Mouse (Mus musculus): Measurements from ENCODE around the gene Fank1. TPM values are rescaled to one million over a fixed set of nuclear protein-coding genes. Genes with fewer than 3 reads are reported as not detected.

Gene Fank1
- polyA plus RNA-seq, 1 experiment from 2014 or later = 1.5 TPM

DNA sequence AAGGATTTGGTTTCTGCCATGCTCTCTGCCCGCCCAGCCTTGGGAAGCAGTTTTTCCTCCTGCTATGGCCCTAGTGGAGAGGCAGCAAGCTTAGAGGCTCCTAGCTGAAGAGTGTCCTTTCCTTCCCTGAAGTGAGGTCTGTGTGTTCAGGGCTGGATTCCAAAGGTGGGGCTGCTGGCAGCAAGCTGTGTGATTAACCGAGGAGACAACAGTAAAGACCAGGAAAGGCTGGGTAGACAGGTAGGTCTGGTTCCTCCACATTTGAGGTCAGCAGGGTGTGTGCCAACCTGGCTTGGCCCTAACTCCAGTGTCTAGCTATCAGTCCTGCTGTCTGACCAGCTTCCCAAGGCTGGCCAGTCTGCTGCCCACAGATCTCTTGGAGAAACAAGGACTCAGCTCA lies 18.1 kb downstream of the Fank1 start:
- no peaks in the 10 kb centered on the region for H3K27me3 ChIP-seq
- ATAC-seq (ENCODE audit: borderline replicate concordance, extremely low read depth, low FRiP score, low TSS enrichment) = peak; percentile 29; the same call in 1 of the 2 replicates
- H3K36me3 ChIP-seq = no peaks in the 10 kb centered on the region
- 56% methylated on average over 2 of the region's 2 CpGs for WGBS
- no peak overlapping the region for H3K9ac ChIP-seq
- H3K4me2 ChIP-seq = no peak overlapping the region
- no peak overlapping the region for H3K4me3 ChIP-seq
- H3K27ac ChIP-seq = no peak overlapping the region
- H3K9me3 ChIP-seq = no peaks in the 10 kb centered on the region
- peaks cover 20% of the 10 kb centered on the region for H3K4me1 ChIP-seq

DNA sequence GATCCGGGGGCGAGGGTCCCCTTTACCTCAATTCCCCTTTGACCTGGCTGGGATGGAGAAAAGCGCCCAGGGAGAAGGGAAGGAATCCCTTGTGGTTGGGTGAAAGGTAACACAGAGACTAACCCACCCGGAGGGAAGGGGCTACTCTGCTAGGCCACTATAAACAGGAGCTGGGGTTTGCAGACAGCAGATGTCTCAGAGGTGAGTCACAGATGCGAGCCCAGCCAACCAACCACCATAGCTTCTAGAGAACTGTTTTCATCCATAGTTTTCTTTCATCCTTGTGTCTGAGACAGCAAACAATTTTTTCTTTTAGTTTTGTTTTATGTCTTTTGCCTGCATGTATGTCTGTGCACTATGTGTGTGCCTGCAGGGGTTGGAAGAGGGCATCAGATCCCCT lies 23.3 kb downstream of the Fank1 start:
- Histone ChIP-seq H3K4me2 (no peak overlapping the region), H3K9me3 (no peaks in the 10 kb centered on the region), H3K27me3 (no peaks in the 10 kb centered on the region), H3K4me1 (peaks cover 4% of the 10 kb centered on the region; the same call in 1 of the 2 replicates), H3K36me3 (no peaks in the 10 kb centered on the region), H3K9ac (no peak overlapping the region), H3K4me3 (no peak overlapping the region), H3K27ac (no peak overlapping the region)
- no peak for ATAC-seq (ENCODE audit: borderline replicate concordance, extremely low read depth, low FRiP score, low TSS enrichment)
- WGBS = 76% methylated on average over 5 of the region's 5 CpGs

DNA sequence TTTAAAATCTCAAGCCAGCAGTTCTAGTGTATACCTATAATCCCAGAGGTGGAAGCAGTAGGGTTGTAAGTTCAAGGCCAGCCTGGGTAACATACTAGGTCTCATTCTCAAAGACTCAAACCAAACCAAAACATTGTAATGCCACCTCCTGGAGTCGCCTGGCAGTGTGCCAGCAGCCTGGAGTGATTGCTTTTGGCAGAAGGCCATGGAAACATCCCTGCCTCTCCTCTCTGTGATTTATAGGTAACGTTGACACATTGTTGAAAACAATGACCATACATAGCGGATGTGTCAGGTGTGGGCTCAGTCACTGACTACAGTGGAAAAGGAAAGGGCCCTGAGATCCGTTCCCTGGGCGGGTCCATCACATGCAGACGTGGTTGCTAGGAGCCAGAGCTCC lies 25.2 kb downstream of the Fank1 start:
- no peak overlapping the region for H3K4me3 ChIP-seq
- no peak overlapping the region for H3K27ac ChIP-seq
- no peak overlapping the region for H3K9ac ChIP-seq
- no peak for ATAC-seq (ENCODE audit: borderline replicate concordance, extremely low read depth, low FRiP score, low TSS enrichment)
- WGBS = 11% methylated on average over 6 of the region's 6 CpGs
- no peaks in the 10 kb centered on the region for H3K27me3 ChIP-seq
- H3K4me1 ChIP-seq = peaks cover 4% of the 10 kb centered on the region; the same call in 1 of the 2 replicates
- H3K36me3 ChIP-seq = no peaks in the 10 kb centered on the region
- no peak overlapping the region for H3K4me2 ChIP-seq
- H3K9me3 ChIP-seq = no peaks in the 10 kb centered on the region

DNA sequence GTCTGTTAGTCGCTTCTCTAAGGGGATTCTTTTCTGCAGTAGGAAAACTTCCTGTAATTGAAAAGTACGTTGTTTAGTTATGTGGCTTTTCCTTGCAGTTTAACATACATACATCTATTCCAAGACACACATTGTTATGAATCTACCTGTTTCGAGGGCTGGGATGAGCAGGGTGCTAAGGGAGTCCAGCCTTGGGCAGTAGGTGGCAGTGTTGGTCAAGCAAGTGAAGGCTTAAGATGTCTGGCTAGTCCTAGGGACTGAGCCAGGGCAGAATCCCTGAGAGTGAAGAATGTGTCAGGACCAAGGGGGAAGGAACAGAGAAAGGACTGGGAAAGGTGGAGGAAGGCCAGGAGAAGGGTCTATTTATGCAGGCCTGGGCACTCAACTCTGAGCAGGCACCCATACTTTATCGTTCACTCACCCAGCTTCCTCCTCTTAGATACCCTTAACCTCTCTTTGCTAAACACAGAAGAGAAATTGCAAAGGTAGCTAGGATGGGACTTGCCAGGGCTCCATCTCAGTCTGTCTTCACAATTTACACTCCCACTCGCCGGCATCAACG lies 29.0 kb downstream of the Fank1 start:
- Histone ChIP-seq H3K4me3 (no peak overlapping the region), H3K9me3 (no peaks in the 10 kb centered on the region), H3K4me2 (no peak overlapping the region), H3K36me3 (no peaks in the 10 kb centered on the region), H3K9ac (no peak overlapping the region), H3K27ac (no peak overlapping the region), H3K4me1 (peaks cover 4% of the 10 kb centered on the region; the same call in 1 of the 2 replicates), H3K27me3 (no peaks in the 10 kb centered on the region)
- ATAC-seq (ENCODE audit: borderline replicate concordance, extremely low read depth, low FRiP score, low TSS enrichment) = peak; percentile 81
- WGBS = 37% methylated on average over 7 of the region's 7 CpGs

DNA sequence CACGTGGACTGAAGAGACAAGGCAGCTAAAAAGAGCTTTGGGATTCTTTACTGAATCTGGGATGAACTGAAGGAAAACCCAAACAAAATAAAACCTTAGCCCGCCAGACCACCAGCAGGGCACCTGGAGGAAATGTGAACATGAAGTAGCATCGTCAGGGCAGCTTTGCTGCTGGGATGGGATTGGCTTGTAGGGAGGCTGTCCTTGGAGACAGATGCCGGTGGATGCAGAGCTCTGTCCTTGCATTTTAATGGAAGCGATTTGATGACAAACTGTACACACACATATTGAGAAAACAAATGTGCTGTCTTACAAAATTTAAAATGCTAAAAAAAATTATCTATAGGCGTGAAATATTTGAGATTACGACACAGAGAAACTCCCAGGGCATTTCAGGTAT lies 36.3 kb downstream of the Fank1 start:
- Histone ChIP-seq H3K9ac (no peak overlapping the region), H3K27ac (no peak overlapping the region), H3K4me2 (no peak overlapping the region), H3K9me3 (no peaks in the 10 kb centered on the region), H3K36me3 (no peaks in the 10 kb centered on the region), H3K4me3 (no peak overlapping the region), H3K27me3 (no peaks in the 10 kb centered on the region), H3K4me1 (no peaks in the 10 kb centered on the region)
- WGBS = 61% methylated on average over 7 of the region's 7 CpGs
- no peak for ATAC-seq (ENCODE audit: borderline replicate concordance, extremely low read depth, low FRiP score, low TSS enrichment)

DNA sequence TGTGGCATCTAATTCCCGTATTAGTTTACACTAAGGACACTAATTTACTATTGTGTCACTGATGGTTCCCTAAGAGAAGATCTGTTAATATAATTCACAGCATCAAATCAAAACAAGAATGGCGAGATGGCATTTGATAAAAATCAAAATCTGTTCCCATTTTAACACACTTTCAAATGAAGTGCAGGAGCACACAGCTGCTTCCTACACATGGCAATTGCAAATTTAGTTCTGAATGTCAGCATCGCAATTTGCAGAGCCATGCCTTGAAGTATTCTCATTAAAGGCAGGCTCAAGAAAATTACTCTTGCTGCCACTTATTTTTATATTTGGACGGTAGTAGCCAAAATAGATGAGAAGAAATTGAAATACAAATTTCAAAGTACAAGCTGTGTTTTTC lies 36.7 kb downstream of the Fank1 start:
- no peak for ATAC-seq (ENCODE audit: borderline replicate concordance, extremely low read depth, low FRiP score, low TSS enrichment)
- Histone ChIP-seq H3K9ac (no peak overlapping the region), H3K9me3 (no peaks in the 10 kb centered on the region), H3K36me3 (no peaks in the 10 kb centered on the region), H3K27ac (no peak overlapping the region), H3K4me3 (no peak overlapping the region), H3K27me3 (no peaks in the 10 kb centered on the region), H3K4me2 (no peak overlapping the region), H3K4me1 (no peaks in the 10 kb centered on the region)
- WGBS = 61% methylated on average over 4 of the region's 4 CpGs

DNA sequence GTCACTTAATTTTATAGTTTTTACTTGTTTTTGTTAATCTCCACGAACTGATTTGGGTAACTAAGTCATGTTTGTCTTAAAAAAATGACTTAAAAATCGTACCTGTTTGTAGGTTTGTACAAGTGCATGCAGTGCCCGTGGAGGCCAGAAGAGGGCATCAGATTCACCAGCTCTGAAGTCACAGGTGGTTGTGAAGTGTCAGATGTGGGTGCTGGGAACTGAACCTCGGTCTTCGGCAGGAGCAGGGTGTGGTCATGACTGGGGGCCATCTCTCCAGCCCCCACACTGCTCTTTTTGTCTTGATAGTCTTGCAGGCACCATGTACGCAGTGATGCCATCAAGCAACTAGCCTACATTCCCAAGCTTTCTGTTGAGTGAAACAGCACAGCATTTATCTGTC lies 47.1 kb downstream of the Fank1 start:
- Histone ChIP-seq H3K36me3 (no peaks in the 10 kb centered on the region), H3K4me2 (no peak overlapping the region), H3K27me3 (no peaks in the 10 kb centered on the region), H3K4me3 (no peak overlapping the region), H3K27ac (no peak overlapping the region), H3K4me1 (no peaks in the 10 kb centered on the region), H3K9ac (no peak overlapping the region), H3K9me3 (no peaks in the 10 kb centered on the region)
- WGBS = 82% methylated on average over 6 of the region's 6 CpGs
- no peak for ATAC-seq (ENCODE audit: borderline replicate concordance, extremely low read depth, low FRiP score, low TSS enrichment)

DNA sequence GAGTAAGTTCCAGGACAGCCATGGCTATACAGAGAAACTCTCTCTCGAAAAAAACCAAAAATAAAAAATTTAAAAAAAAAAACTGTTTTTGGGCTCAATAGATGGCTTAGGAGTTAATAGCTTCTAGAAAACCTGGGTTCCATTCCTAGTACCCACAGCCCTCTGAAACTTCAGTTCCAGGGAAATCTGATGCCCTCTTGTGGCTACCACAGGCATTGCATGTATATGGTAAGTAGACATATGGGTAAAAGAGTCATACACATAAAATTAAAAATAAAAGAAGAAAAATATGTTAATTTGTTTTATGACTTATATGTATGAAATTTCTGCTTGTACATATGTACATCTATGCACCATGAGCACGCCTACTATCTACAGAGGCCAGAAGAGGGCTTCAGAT lies 47.9 kb downstream of the Fank1 start:
- Histone ChIP-seq H3K4me3 (no peak overlapping the region), H3K4me1 (peaks cover 1% of the 10 kb centered on the region; the same call in 1 of the 2 replicates), H3K9me3 (no peaks in the 10 kb centered on the region), H3K36me3 (no peaks in the 10 kb centered on the region), H3K4me2 (no peak overlapping the region), H3K27ac (no peak overlapping the region), H3K9ac (no peak overlapping the region), H3K27me3 (no peaks in the 10 kb centered on the region)
- WGBS = 93% methylated on average over 2 of the region's 2 CpGs
- ATAC-seq (ENCODE audit: borderline replicate concordance, extremely low read depth, low FRiP score, low TSS enrichment) = no peak

DNA sequence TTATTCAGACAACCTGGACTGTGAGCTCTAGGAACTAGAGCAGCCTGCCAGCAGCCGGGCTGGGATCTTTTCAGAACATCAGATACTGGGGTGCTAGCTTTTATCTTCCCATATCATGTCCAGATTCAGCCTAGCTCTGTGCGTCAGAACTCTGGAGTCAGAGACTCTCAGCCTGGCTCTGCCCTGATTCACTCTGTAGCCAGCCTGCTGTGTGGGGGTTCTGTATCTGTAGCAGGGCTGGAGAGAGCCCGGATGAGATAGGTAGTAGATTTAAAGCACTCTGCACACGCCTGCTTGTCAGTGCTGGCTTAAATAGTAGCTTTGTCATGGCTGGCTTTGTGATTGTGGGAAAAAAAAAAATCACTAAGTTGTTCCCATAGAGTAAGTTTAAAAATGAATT lies 51.9 kb downstream of the Fank1 start:
- Histone ChIP-seq H3K9ac (no peak overlapping the region), H3K4me1 (peaks cover 4% of the 10 kb centered on the region; the same call in 1 of the 2 replicates), H3K9me3 (no peaks in the 10 kb centered on the region), H3K36me3 (no peaks in the 10 kb centered on the region), H3K27ac (no peak overlapping the region), H3K27me3 (no peaks in the 10 kb centered on the region), H3K4me2 (no peak overlapping the region), H3K4me3 (no peak overlapping the region)
- WGBS = 44% methylated on average over 4 of the region's 4 CpGs
- ATAC-seq (ENCODE audit: borderline replicate concordance, extremely low read depth, low FRiP score, low TSS enrichment) = no peak

DNA sequence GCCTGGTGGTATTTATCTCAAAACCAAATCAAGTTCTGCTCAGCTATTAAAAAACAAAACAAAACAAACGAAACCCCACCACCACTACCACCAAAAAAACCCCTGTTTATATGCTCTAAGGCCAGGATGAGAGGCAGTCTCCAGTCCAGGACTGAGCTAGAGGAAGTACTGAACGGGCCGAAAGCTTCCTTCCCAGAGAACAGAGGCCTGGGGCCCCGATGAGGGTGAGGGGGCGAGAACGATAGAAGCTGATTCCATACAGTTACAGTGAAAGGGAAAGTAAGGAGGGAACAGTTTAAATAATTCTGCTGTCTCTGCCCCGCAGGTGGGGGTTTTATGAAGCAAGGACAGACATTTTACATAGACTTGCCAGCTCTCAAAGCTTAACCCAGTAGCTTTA lies 52.9 kb downstream of the Fank1 start:
- H3K9ac ChIP-seq = no peak overlapping the region
- no peak for ATAC-seq (ENCODE audit: borderline replicate concordance, extremely low read depth, low FRiP score, low TSS enrichment)
- no peaks in the 10 kb centered on the region for H3K27me3 ChIP-seq
- H3K4me2 ChIP-seq = no peak overlapping the region
- WGBS = 35% methylated on average over 7 of the region's 7 CpGs
- H3K9me3 ChIP-seq = no peaks in the 10 kb centered on the region
- peaks cover 4% of the 10 kb centered on the region; the same call in 1 of the 2 replicates for H3K4me1 ChIP-seq
- no peak overlapping the region for H3K4me3 ChIP-seq
- no peaks in the 10 kb centered on the region for H3K36me3 ChIP-seq
- H3K27ac ChIP-seq = no peak overlapping the region

DNA sequence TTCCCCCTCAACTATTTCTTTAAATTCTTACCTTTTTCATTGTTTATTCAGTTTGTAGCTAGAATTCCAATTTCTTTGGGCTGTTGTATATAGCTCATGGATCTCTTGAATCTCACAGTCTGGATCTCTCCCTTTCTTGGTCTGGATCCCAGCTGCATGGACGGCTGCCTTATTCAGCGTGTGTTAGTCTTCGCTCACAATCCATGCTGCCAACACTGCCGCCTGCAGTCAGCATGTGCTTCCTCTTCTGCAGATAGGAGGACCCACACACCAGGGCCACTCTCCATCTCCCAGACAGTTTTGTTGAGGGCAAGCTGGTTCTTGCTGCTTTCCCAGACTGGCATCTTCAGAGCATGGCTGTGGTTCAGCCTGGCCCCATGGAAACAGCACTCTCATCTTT lies 62.9 kb downstream of the Fank1 start:
- WGBS = 60% methylated on average over 4 of the region's 4 CpGs
- Histone ChIP-seq H3K27ac (no peak overlapping the region), H3K9ac (no peak overlapping the region), H3K9me3 (no peaks in the 10 kb centered on the region), H3K4me3 (no peak overlapping the region), H3K36me3 (no peaks in the 10 kb centered on the region), H3K27me3 (no peaks in the 10 kb centered on the region), H3K4me2 (no peak overlapping the region), H3K4me1 (no peaks in the 10 kb centered on the region)
- ATAC-seq (ENCODE audit: borderline replicate concordance, extremely low read depth, low FRiP score, low TSS enrichment) = no peak

DNA sequence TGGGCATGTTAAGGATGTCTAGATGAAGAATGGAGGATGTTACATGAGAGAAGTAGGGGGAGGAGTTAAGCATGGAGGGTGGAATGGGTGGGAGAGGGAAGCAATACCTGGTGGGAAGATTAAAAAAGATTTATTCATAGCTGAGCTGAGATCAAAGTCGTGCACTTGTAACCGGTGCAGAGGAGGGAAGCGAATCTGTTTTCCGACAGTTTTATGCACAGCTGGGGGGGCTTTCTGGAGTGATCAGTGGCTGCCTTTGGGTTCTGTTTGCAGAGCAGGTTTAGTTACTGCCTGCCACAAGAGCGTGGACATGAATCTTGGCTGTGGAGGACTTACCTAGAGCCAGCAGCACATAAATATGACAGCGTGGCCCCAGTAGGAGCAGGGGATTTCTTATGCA lies 65.4 kb downstream of the Fank1 start:
- ATAC-seq (ENCODE audit: borderline replicate concordance, extremely low read depth, low FRiP score, low TSS enrichment) = no peak
- Histone ChIP-seq H3K9ac (no peak overlapping the region), H3K4me1 (0 out of 2 replicates have a peak, but pooled peaks cover 4% of the 10 kb centered on the region), H3K4me3 (no peak overlapping the region), H3K27ac (no peak overlapping the region), H3K9me3 (no peaks in the 10 kb centered on the region), H3K36me3 (no peaks in the 10 kb centered on the region), H3K27me3 (no peaks in the 10 kb centered on the region), H3K4me2 (no peak overlapping the region)
- WGBS = 47% methylated on average over 6 of the region's 6 CpGs

DNA sequence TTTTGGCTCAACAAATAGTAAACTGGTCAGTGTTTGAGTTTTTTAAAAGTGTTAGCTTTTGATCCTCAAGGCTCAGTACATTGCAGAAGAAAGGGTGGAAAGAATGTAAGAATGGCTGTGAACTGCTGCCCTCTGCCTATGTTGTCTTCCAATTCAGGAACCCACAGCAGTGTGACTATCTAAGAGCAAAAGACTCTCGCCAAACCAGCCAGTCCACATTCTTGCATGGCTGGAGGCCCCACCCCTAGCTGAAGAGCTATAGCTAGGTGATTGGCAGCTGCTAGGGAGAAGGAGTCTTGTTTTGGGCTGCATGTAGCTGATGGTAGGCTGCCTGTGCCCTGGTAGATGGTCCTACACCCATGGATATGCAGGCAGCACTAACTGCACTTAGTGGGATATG lies 70.5 kb downstream of the Fank1 start:
- Histone ChIP-seq H3K36me3 (no peaks in the 10 kb centered on the region), H3K4me3 (no peak overlapping the region), H3K9ac (no peak overlapping the region), H3K9me3 (no peaks in the 10 kb centered on the region), H3K27ac (peak overlapping the region; percentile 43), H3K4me2 (no peak overlapping the region), H3K4me1 (peaks cover 19% of the 10 kb centered on the region), H3K27me3 (no peaks in the 10 kb centered on the region)
- peak; percentile 62; the same call in 1 of the 2 replicates for ATAC-seq (ENCODE audit: borderline replicate concordance, extremely low read depth, low FRiP score, low TSS enrichment)
- 25% methylated on average over 1 of the region's 1 CpGs for WGBS

Measured in lung, embryonic 15.5 days (tissue).